Mouse (Mus musculus) midbrain, embryonic 16.5 days (tissue): Measurements from ENCODE around the gene Ddx19b. TPM values are rescaled to one million over a fixed set of nuclear protein-coding genes. Genes with fewer than 3 reads are reported as not detected.

Source experiments
- microRNA-seq: library from miRNA; unstranded; fragments of <30 nt; microRNA quantifications from one replicate; pipeline ENCODE4, GENCODE M21; 2017
- polyA plus RNA-seq: library from polyadenylated mRNA; unstranded; fragments of >200 nt; fragmentation: Nextera tagmentation; extraction: Ambion mirVana; gene quantifications from 2 replicates; pipeline ENCODE4 v1.2.1, GENCODE M21; 2015

Gene Ddx19b
- polyA plus RNA-seq, 1 experiment from 2014 or later = 7.2 TPM

Small RNA genes lying within 50 kb of the gene (microRNA-seq; reads per million reads assigned to microRNA genes)
- gene Gm24103 = not detected
- not detected for gene Mir3473d

Other genes starting within 250 kb of the Ddx19b start
- gene Il34, start 225.8 kb downstream of the Ddx19b start, polyA plus RNA-seq = 6.9 and 7.7 TPM in 2 replicates
- gene Cog4, start 185.2 kb downstream of the Ddx19b start, polyA plus RNA-seq = 72.1 and 77.4 TPM in 2 replicates
- gene Sf3b3, start 185.0 kb downstream of the Ddx19b start, polyA plus RNA-seq = 92.3 and 96.1 TPM in 2 replicates
- gene Fuk, start 129.3 kb downstream of the Ddx19b start, polyA plus RNA-seq = 6.3 and 7.3 TPM in 2 replicates
- gene St3gal2, start 111.8 kb downstream of the Ddx19b start, polyA plus RNA-seq = 25.9 and 26.8 TPM in 2 replicates
- 10.2 and 10.4 TPM in 2 replicates for gene Ddx19a, start 34.0 kb downstream of the Ddx19b start, polyA plus RNA-seq
- gene Aars, start 1.4 kb upstream of the Ddx19b start, polyA plus RNA-seq = 87.9 and 91.6 TPM in 2 replicates
- not detected in 2 replicates for gene Exosc6, start 24.6 kb upstream of the Ddx19b start, polyA plus RNA-seq
- 0.26 and 0.47 TPM in 2 replicates for gene Clec18a, start 60.7 kb upstream of the Ddx19b start, polyA plus RNA-seq
- 7.9 and 10.1 TPM in 2 replicates for gene Pdpr, start 62.9 kb upstream of the Ddx19b start, polyA plus RNA-seq
- gene Glg1, start 227.5 kb upstream of the Ddx19b start, polyA plus RNA-seq = 59.7 and 63.3 TPM in 2 replicates